Mouse (Mus musculus): ENCODE measurements at regions not wholly inside any gene's neighbourhood (a gene's known extent, or its start where the extent isn't known, plus 50 kb on each side); places are given as distances from the start of the nearest gene placed in this dataset.

GRCm38 (mm10) chr17:51534270-51534669 is 298.8 kb downstream of the Satb1 start:
- DNase-seq (ENCODE audit: low read depth, low spot score) = peak; percentile 40

- no peak for DNase-seq (ENCODE audit: low read depth, low spot score)
Measured at GRCm38 (mm10) chr17:51528161-51528560, 304.9 kb downstream of the Satb1 start.

DNA sequence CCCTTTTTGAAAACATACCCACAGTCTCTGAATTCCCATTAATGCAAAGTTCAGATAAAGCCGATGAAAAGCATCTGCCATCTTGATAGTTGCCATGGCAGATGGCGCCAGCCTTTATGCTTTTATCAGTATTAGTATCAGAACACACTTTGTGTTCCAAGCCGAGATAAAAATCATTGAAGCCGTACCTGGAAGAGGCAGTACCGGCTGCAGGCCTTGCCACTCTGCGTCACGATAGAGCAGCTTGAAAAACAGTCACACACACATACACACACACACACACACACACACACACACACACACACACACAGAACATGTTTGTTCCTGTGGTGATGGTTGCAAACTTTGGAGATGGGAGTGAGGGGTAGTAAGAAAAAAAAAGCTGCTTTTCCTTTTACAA is 306.2 kb downstream of the Satb1 start:
- DNase-seq (ENCODE audit: low read depth, low spot score) = no peak

DNA sequence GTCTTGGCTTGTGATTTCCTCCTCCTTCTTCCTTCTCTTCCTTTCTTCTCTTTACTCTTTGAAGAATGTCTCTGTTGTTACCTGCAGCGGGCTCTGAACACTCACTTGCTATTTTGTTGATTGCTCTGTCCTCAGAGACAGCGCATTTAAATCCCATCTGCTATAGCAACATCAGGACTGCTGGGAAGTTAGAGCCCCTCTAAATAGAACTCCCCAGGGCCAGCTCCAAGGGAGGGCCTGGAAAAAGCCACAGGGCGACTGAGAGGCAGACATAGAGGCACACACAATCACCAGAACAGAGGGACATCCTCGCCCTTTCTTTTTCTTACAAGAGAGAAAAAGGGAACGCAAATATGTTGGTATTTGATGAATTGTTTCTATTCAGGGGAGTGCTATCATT is 306.6 kb downstream of the Satb1 start:
- no peak for DNase-seq (ENCODE audit: low read depth, low spot score)

GRCm38 (mm10) chr17:51526021-51526420 is 307.1 kb downstream of the Satb1 start:
- no peak for DNase-seq (ENCODE audit: low read depth, low spot score)

DNA sequence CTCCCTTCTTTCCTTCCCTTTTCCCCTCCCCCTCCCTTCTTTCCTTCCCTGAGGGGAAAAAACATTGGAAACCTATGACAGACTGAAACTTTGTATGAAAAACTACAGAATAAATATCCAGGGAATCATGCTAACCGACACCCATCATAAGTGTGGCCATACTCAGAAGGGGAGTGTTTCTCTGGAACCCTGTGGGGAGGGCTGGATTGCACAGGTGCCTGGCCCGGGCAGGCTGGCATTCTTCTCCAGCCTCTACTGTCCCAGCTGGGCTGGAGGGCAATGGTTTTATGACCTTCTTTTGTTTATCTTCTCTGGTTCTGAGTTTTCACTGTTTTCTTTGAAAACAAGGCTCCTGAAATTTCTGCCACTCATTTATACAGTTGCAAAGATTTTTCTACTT is 307.9 kb downstream of the Satb1 start:
- DNase-seq (ENCODE audit: low read depth, low spot score) = no peak

DNA sequence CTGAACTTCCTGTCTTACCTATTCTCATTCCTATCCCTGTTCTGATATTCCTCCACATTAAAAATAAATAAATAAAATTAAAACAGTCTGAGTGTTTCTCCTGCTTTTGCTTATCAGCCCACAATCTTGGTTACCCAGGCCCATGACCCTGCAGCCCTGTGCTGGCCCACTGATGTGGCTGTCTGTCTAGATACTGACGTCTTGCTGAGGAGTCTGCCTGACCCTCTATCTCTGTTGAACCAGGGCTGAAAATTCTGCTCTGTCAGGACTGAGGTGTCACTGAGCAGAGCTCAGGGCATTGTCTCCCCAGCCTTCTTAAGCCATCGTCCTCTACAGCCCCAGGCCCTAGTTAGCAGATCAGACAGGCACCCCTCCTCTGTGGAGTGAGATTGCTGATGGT is 321.2 kb downstream of the Satb1 start:
- no peak for DNase-seq (ENCODE audit: low read depth, low spot score)

DNA sequence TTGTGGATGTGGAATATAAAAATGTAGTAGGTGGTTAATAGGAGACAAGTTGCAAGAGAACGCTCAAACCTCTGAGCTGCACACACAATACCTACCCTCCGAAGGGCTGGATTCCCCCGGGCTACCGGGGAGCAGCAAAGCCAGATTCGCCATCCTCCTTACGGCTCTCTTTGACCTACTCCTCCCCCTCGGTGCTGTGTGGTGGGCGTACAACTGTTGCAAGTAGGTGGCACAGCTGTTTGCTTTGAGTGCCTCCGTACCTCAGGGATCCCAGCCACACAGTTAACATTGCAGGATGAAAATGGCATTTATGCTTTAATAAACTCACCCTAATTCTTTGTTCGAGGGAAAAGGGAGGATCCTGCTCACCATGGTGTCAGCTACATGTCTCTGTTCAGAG is 321.6 kb upstream of the Tbc1d5 start:
- no peak for DNase-seq (ENCODE audit: low read depth, low spot score)

DNA sequence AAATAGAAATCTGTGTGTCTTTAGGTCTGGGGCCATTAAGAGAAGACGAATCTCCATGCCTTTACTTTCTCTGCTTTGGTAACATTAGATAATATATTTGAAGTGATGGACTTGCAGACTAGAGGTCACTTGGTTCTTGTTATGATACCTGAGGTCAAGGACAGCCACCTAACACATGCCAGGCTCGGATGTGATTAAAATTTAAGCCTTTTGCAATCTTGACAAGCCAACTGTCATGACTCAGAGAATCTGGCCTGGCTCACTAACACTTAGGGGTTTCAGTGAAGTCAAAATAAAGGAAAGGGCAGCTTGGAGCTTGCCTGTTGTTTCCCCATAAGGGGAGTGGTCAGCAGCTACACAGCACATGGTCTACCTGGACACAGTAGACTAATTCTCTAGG is 320.4 kb upstream of the Tbc1d5 start:
- no peak for DNase-seq (ENCODE audit: low read depth, low spot score)

- no peak for DNase-seq (ENCODE audit: low read depth, low spot score)
Measured at GRCm38 (mm10) chr17:51495038-51495437, 315.9 kb upstream of the Tbc1d5 start.

DNA sequence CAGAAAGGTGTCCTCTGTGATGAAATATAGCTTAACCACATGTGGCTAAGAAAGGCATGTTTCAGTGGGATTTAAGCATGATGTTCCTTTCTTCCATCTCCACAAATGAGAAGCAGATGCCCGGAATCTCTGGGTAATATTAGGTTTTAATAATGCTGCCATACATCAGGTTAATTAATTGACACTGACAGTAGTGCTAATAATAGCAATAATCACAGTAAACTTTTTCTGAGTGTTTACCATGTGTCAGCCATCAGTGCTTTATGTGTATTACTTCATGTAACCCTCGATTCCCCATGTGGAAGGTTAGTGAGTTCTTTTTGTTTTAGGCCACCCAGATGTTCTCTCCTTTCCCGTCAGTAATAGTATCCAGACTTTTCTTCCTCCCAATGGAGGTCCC is 310.2 kb upstream of the Tbc1d5 start:
- no peak for DNase-seq (ENCODE audit: low read depth, low spot score)

DNA sequence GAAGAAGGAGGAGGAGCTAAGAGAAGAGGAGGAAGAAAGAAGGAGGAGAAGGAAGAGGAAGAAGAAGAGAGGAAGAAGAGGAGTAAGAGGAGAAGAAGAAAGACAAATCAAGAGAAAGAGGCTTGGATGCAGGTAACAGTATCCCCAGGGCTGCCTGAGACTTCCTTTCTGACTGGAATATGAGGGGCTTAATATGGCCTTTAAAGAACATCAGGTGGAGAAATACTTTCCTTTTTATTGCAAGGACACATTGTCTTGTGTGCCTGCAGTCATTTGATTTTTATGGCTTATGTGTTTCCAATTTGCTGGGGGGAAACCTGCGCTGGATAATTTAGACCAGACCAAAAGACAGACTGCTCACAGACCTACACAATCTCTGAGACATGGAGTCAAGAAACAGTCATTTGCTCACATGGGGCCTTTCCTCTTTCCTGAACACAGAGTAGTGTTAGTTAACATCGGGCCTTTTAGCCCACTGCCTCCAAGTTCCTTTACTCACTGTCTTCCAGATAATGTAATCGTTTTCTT is 308.8 kb upstream of the Tbc1d5 start:
- DNase-seq (ENCODE audit: low read depth, low spot score) = no peak

DNA sequence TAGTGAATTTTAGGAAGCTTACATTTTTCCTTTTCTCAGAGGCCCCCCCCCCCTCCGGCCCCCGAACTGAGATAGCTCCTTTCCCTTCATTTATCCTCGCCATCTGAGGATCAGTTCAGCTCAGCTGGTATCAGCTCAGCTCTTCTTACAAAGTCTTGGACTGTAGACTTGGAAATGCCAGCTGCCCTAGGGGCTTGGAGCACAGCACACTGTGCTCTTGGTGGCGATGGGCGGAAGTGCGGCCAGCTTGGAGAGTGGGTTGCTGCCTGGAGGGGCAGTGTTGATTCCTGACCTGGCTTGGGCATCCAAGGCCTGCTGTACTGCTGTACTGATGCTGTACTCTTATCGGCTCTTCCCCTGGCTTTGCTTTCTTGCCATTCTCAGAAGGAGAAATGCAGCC is 298.7 kb upstream of the Tbc1d5 start:
- DNase-seq (ENCODE audit: low read depth, low spot score) = peak; percentile 41

GRCm38 (mm10) chr17:51477404-51477803 is 298.3 kb upstream of the Tbc1d5 start:
- peak; percentile 31 for DNase-seq (ENCODE audit: low read depth, low spot score)

- no peak for DNase-seq (ENCODE audit: low read depth, low spot score)
Measured at GRCm38 (mm10) chr17:51462137-51462880, 283.2 kb upstream of the Tbc1d5 start.

DNA sequence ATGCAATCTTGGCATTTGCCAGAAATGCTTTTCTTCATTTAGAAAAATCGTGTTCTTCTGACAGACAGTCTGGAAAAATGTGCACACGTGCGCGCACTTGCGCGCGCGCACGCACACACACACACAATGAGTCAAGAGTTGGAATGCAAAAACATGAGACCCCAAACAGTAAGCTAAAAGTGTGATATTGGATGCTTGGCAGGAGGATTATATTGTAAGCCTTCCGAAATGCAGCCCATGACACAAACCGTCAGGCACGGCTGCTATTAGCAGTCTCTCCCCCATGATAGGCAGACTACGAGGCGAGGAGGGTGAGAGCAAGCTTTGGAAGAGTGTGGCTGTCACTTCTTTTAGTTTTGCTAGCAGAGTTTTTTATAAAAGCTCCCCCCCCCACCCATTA is 282.1 kb upstream of the Tbc1d5 start:
- no peak for DNase-seq (ENCODE audit: low read depth, low spot score)

GRCm38 (mm10) chr17:51459119-51459518 is 280.0 kb upstream of the Tbc1d5 start:
- no peak for DNase-seq (ENCODE audit: low read depth, low spot score)

- DNase-seq (ENCODE audit: low read depth, low spot score) = no peak
Measured at GRCm38 (mm10) chr17:51415746-51416145, 236.6 kb upstream of the Tbc1d5 start.

DNA sequence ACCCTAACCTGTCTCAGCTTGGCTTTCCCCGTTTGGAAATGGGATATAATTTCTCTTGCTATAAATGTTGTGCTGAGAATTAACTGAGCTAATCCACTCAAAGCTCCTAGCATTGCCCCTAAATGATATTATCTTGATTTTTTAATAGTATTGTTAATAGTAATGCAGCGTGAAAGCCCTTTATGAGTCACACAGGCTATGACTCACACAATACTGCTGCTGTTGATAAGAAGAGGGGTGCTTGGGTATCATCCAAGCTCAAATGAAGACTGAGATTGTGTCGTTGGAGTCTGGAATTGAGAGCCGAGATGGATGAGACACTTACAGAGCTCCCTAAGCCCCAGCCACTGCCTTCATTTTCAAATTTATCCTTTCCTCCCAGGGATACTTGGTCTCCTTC is 235.2 kb upstream of the Tbc1d5 start:
- DNase-seq (ENCODE audit: low read depth, low spot score) = no peak

DNA sequence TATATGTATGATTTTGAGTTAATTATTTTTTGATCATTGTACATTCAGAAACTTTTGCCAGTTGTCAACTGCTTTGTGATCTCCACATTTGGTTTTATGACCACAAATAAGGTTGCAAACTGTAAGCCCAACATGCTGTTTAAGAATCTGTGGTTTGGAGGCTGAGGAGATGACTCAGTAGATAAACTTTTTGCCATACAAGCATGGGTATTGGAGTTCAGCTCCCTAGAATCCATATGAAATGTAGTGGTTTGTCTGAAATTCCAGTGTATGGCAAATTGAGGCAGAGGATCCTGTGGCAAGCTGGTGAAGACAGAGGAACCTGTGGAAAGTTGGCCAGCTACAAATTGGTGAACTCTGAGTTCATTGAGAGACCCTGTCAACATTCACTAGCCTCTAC is 234.6 kb upstream of the Tbc1d5 start:
- DNase-seq (ENCODE audit: low read depth, low spot score) = no peak

GRCm38 (mm10) chr17:51411545-51412094 is 232.5 kb upstream of the Tbc1d5 start:
- DNase-seq (ENCODE audit: low read depth, low spot score) = no peak

DNA sequence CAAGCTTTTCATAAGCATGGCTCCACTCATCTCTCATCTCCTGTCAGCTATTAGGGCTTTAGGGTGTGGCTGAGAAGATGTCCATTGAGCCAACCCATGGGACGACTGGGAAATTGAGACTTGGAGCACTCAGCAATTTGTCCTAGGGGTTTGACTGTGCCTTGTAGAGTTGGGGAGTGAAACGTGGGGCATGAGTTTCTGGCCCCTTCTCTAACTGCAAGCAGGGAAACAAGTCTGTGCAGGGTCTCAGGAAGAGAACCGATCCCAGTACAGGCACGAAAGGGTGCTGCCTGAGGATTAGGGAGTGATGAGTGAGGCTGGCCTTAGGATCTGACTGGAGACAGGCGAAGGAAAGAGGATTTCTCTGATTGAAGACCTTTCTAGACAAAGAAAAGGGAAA is 229.7 kb upstream of the Tbc1d5 start:
- no peak for DNase-seq (ENCODE audit: low read depth, low spot score)

DNA sequence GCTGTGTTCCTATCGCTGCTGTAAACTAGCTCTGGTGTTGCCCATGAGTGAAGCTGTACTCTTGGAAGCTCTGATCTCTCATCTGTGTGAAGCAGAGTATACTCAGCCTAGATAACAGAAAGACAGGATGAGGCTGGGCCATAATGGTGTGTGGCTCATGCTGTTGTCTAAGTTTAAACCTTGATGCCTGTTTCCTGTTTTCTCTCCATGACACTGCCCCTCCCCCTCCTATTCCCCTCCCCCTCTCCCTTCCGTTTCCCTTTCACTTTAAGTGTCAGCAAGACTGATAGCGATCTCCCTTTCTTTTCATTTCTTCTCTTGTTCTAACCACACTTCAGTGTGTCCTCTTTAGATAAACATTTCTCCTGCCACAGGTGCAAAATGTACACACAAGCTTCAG is 229.2 kb upstream of the Tbc1d5 start:
- DNase-seq (ENCODE audit: low read depth, low spot score) = no peak

GRCm38 (mm10) chr17:51407046-51407445 is 227.9 kb upstream of the Tbc1d5 start:
- no peak for DNase-seq (ENCODE audit: low read depth, low spot score)

Measured in skeletal muscle tissue, adult 2 months (tissue).